16 mouse cellular contexts compared by ENCODE assay signal in genomic region chr13:59530491-59530890, GRCm38 (mm10). TPM values are rescaled to one million over a fixed set of nuclear protein-coding genes. Genes with fewer than 3 reads are reported as not detected.
DNase-seq lines count a peak whose midpoint lies in the region; ATAC-seq lines count a peak whose summit lies in the region.
"Had no signal": no experiment of that assay in that cellular context is flagged by ENCODE, and none has a peak within 500 bp of the region (broad histone marks: within the 10 kb centered on the region; RNA-seq: fewer than 3 reads in every experiment).

No protein-coding gene starts in this region.

- intact Hi-C loops in left cerebral cortex, postnatal 4 days (cut with DNase I): no loop called here

- peak; percentile 20 for DNase-seq in CD4-positive helper T cell, adult 2 months (ENCODE audit: low read depth, low spot score)
- DNase-seq in induced T-regulatory cell, adult 2 months (ENCODE audit: low read depth): peak; percentile 9
- no peak for DNase-seq in left cerebral cortex, postnatal 4 days
- no peak for DNase-seq in spleen, postnatal 4 days (ENCODE audit: low spot score in 2 of 2)
- no peak for DNase-seq in lung, postnatal 4 days
- DNase-seq: adrenal gland, adult 8-10 months; adrenal gland, postnatal 25 days; cerebellum, adult 18-20 months; cerebellum, adult 9-10 months; gastrocnemius, postnatal 25 days; heart, adult 2 months; kidney, adult 18-20 months had no signal

- peak; percentile 86 for ATAC-seq in CD4-positive, CD25-positive, alpha-beta regulatory T cell, adult 4 months
- ATAC-seq: forebrain, embryonic 15.5 days; intestine, embryonic 16.5 days; Patski had no signal

RNA-seq across cellular contexts. Expression of gene Agtpbp1, which starts 54.5 kb away (rescaled TPM):
- 10 to 100 TPM; 18.8 to 22.3 TPM for polyA plus RNA-seq in CD4-positive, CD25-positive, alpha-beta regulatory T cell, adult 4 months (2017; shearing (Covaris generic))
- total RNA-seq in left cerebral cortex, postnatal 4 days (2021): 100 to 1,000 TPM; 329 to 336 TPM

RNA-seq across cellular contexts. Expression of gene Naa35, which starts 54.6 kb away (rescaled TPM):
- 10 to 100 TPM; 85.9 to 96.8 TPM for polyA plus RNA-seq in CD4-positive, CD25-positive, alpha-beta regulatory T cell, adult 4 months (2017; shearing (Covaris generic))
- 100 to 1,000 TPM; 129 to 143 TPM for total RNA-seq in left cerebral cortex, postnatal 4 days (2021)

Comparison
In these comparisons a context has a peak if more than half of its experiments do, and no peak if none do; other contexts are left out.
1. DNase-seq: peak in CD4-positive helper T cell, adult 2 months (single experiment) and induced T-regulatory cell, adult 2 months (single experiment); none in left cerebral cortex, postnatal 4 days (single experiment), spleen, postnatal 4 days (0 of 2) and lung, postnatal 4 days (0 of 2).